Mouse (Mus musculus) kidney, adult 11 months (tissue): ENCODE results near the gene Idh3b.
A peak's percentile ranks its signal among the peaks of the same experiment; 100 is the strongest.

Experiments
- DNase-seq: peaks from one replicate; pipeline ENCODE4 v3.0.0; 2022

The Idh3b gene

DNA sequence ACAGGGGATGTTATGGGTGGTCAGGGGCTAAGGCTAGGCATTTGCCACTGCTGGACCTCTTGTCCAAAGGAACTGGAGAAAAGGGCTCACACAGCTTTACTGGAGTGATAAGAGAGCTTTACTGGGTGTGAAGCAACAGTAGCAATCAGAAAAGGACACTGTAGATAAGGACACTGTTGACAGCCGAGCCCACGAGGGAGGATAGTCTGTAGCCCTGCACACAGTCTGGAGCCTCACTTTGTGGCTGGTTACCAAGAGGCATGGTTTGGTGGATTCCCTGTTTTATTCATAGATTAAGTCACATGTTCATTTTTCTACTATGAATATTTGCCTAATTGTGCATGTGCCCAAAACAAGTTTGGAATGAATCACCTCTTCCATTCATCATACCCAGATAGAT is 21.9 kb downstream of the Idh3b start:
- DNase-seq, result no peak

DNA sequence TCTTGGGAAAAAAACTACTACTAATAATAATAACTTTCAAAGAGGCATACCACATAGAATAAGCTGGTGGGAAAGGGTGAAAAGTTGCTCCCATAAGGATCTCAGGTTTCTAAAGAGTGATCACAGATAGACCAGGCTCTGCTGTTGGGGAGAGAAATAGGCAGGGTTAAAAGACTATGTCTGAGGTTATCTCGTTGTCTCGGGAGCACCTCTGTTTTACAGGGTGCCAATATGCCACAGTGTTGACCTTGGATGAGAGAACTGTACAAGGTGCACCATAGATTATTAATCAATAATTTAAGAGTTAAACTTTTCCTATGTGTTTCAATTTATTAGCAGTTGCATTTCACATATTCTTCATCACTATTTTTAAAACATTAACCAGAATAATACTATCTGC is 22.4 kb downstream of the Idh3b start:
- no peak for DNase-seq

DNA sequence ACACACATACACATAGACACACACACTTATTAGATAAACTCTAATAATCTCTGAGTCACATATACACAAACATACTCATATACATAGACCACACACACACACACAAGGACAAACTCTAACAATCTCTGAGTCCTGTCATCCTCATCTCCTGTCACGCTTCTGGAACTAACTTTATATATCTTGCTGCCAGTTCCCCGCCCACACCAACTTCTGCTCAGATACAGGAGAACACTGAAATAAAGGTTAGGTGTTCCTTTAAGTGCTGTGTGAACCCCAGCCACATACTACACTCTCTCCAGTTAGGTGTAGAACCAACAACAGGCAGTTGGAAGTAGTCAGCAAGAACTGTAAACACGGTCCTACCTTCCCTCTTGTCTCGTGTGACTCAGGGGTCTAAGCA is 23.5 kb downstream of the Idh3b start:
- no peak for DNase-seq

DNA sequence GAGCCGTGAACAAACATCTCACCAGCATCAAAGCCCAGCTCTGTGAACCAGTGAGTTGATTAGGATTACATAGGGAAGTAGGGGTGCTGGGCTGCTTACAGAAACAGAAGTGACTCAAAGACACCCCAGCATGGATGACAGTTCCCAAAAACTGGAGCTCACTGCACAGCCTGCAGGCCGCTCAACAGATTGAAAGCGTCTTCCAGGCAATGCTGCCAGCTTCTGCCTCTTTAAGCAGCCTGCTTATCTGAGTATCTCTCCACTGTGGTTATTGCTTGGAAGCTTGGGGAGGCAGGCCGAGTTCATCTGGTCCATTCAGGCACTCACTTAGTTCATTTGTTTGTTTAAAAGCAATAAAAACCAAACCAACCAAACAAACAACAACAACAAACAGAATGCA is 27.6 kb downstream of the Idh3b start:
- no peak for DNase-seq

DNA sequence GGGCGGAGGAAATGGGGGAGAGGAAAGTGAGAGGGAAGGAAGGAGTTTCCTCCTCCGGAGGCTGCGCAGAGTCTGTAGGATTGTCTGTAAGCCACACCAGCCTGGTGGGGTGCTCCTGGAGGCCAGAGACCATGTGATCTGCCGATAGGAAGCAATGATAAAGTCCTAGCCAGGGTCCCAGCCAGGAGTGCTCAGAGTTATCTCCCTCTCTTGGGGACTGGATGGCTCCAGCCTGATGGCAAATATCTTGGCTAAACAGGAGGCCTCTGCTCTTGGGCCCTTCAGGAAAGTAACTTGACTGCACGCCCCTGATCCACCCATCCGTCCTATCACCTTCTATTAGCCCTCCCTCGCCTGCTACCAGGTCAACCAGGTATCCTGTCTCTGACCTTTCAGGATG is 36.1 kb downstream of the Idh3b start:
- no peak for DNase-seq

DNA sequence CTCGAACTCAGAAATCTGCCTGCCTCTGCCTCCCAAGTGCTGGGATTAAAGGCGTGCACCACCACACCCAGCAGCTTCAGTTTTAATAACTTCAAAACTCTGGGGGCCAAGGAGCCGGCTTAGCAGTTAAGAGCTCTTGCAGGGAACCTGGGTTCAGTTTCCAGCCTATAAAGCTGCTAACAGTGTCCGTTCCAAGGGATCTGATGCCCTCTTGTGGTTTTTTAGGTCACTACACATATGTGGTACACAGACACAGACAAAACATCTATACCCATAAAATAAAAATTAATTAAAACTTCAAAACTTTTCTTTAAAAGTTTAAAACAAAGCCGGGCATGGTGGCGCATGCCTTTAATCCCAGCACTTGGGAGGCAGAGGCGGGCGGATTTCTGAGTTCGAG is 37.4 kb downstream of the Idh3b start:
- DNase-seq, result peak; percentile 2
